Mouse (Mus musculus): ENCODE measurements around the gene Tspan3. TPM values are rescaled to one million over a fixed set of nuclear protein-coding genes. Genes with fewer than 3 reads are reported as not detected.

Tspan3 gene
- polyA plus RNA-seq, 1 experiment from 2014 or later = 491 TPM

DNA sequence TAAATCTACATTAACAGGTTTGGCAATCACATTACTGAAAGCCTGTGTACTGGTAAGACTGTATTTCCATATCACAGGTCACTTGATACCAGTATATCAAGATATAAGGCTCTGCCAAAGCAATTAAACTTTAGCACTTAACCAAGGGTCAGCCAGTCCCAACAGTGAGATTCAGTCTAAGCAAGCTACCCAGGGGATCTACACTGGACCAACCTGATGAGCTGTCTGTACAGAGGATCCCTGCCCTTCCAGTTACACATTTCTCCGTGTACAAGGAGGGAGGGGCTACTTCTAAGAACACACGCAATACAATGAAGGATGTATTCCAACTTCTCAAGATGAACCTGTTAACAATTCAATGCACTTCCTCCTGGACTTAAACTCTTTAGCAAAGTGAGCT is 7.2 kb downstream of the Tspan3 start:
- H3K4me1 ChIP-seq (ENCODE audit: insufficient read depth) = peaks cover 14% of the 10 kb centered on the region
- H3K27ac ChIP-seq (ENCODE audit: low read depth) = no peak overlapping the region
- H3K9ac ChIP-seq = no peak overlapping the region
- H3K27me3 ChIP-seq (ENCODE audit: insufficient read depth, low read length) = no peaks in the 10 kb centered on the region
- DNase-seq = no peak
- 47% methylated on average over 2 of the region's 2 CpGs for WGBS
- TF ChIP-seq CTCF (IDR thresholded peaks at IDR 0.05; ENCODE audit: low read depth) = no peak
- H3K4me2 ChIP-seq = no peak overlapping the region
- no peaks in the 10 kb centered on the region for H3K36me3 ChIP-seq (ENCODE audit: insufficient read depth)
- ATAC-seq (ENCODE audit: insufficient read depth) = no peak
- H3K9me3 ChIP-seq (ENCODE audit: low read depth, low read length) = no peaks in the 10 kb centered on the region
- H3K4me3 ChIP-seq (ENCODE audit: low read depth, low read length) = no peak overlapping the region

DNA sequence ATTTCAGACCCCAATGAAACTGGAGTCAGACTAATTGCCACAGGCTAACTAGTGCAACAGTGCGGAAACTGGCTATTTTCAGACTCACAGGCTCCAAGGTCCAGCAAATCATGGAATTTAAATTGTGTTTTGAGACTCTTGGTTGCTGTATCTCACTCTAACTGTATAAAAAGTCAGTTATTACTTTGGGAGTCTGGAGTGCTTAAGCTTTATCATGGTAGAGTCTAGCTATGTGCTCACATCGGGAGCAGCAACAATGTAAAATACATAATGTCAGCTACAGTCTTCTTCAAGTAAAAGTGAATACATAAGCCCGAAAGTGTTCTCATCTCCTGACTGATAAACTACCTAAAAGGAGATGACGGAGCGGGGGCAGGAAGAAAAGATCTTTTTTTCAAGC is 10.7 kb downstream of the Tspan3 start:
- Histone ChIP-seq H3K27ac (ENCODE audit: low read depth) (no peak overlapping the region), H3K27me3 (ENCODE audit: insufficient read depth, low read length) (no peaks in the 10 kb centered on the region), H3K36me3 (ENCODE audit: insufficient read depth) (peaks cover 5% of the 10 kb centered on the region), H3K9ac (no peak overlapping the region), H3K4me3 (ENCODE audit: low read depth, low read length) (no peak overlapping the region), H3K4me1 (ENCODE audit: insufficient read depth) (peaks cover 20% of the 10 kb centered on the region), H3K9me3 (ENCODE audit: low read depth, low read length) (no peaks in the 10 kb centered on the region), H3K4me2 (no peak overlapping the region)
- no peak for TF ChIP-seq CTCF (IDR thresholded peaks at IDR 0.05; ENCODE audit: low read depth)
- 89% methylated on average over 5 of the region's 5 CpGs for WGBS
- DNase-seq (no peak), ATAC-seq (ENCODE audit: insufficient read depth) (no peak)

DNA sequence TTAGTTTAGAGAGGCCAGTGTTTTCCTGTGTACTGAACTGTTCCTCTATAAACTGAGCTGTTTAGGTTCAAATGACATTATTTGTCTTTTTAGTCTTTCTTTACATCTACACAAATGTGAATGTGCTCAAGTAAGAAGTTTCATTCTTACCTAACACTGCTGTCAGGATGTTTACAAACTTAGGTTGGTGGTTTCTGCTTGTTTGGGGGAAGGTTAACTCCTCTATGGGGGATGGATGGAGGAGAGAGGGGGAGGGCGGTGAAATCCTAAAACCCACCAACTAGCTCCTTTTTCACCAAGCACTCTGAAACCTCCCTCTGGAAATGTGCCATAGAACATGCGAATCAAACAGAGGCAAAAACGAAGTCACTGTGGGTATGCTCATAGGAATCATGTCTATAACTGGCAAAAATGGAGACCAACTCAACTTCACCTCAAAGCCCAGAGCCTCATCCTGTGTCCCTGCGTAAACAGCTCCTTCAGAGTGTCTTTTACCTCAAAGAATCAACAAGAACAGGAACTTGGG is 12.7 kb downstream of the Tspan3 start:
- no peaks in the 10 kb centered on the region for H3K27me3 ChIP-seq (ENCODE audit: insufficient read depth, low read length)
- H3K4me1 ChIP-seq (ENCODE audit: insufficient read depth) = peaks cover 10% of the 10 kb centered on the region; the same call in 1 of the 2 replicates
- H3K9ac ChIP-seq = no peak overlapping the region; the same call in 1 of the 2 replicates
- no peak for ATAC-seq (ENCODE audit: insufficient read depth)
- no peak for TF ChIP-seq CTCF (IDR thresholded peaks at IDR 0.05; ENCODE audit: low read depth)
- peak overlapping the region; percentile 76 for H3K27ac ChIP-seq (ENCODE audit: low read depth)
- H3K4me3 ChIP-seq (ENCODE audit: low read depth, low read length) = no peak overlapping the region
- H3K4me2 ChIP-seq = peak overlapping the region; percentile 0; the same call in 1 of the 2 replicates
- H3K9me3 ChIP-seq (ENCODE audit: low read depth, low read length) = no peaks in the 10 kb centered on the region
- peaks cover 5% of the 10 kb centered on the region for H3K36me3 ChIP-seq (ENCODE audit: insufficient read depth)
- DNase-seq = peak; percentile 36
- WGBS = 44% methylated on average over 4 of the region's 4 CpGs

DNA sequence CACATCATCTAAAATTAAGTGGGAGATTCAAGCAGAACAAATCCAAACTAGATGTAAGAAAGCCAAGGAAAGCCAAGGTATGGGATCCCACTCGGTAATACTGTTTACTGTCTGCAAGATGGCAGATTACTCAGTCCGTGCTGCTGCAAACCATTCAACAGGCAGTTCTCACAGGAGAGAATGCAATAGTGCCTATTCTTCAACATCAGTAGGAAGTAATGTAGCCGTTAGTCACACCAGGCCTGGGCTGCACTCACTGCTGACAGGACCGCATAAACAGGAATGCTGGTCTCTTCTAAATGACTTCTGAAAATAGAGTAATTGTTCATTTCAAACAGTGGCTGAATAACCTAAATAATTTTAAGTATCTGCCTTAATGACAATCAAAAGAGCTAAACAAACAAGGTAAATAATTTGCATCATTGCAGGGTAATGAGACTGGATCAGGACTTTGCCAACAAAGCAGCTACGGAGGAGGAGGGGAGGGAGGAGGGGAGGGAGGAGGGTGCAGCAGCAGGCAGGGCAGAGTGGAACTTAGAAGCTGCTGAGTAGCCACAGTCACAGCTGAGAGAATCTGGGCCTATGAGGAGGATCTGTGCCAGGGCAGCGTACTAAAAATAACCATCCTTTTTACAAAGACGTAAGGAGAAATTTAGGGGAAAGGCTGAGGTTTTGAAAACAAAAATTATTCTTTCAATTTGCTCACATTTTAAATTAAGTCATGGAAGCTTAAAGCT is 13.4 kb downstream of the Tspan3 start:
- H3K4me2 ChIP-seq = peak overlapping the region; percentile 0; the same call in 1 of the 2 replicates
- H3K9ac ChIP-seq = no peak overlapping the region
- H3K36me3 ChIP-seq (ENCODE audit: insufficient read depth) = peaks cover 10% of the 10 kb centered on the region
- ATAC-seq (ENCODE audit: insufficient read depth) (peak; percentile 79), DNase-seq (peak; percentile 71)
- H3K4me3 ChIP-seq (ENCODE audit: low read depth, low read length) = no peak overlapping the region
- peak overlapping the region; percentile 76; the same call in 1 of the 2 replicates for H3K27ac ChIP-seq (ENCODE audit: low read depth)
- WGBS = 39% methylated on average over 7 of the region's 7 CpGs
- no peak for TF ChIP-seq CTCF (IDR thresholded peaks at IDR 0.05; ENCODE audit: low read depth)
- peaks cover 10% of the 10 kb centered on the region; the same call in 1 of the 2 replicates for H3K4me1 ChIP-seq (ENCODE audit: insufficient read depth)
- no peaks in the 10 kb centered on the region for H3K9me3 ChIP-seq (ENCODE audit: low read depth, low read length)
- H3K27me3 ChIP-seq (ENCODE audit: insufficient read depth, low read length) = no peaks in the 10 kb centered on the region

DNA sequence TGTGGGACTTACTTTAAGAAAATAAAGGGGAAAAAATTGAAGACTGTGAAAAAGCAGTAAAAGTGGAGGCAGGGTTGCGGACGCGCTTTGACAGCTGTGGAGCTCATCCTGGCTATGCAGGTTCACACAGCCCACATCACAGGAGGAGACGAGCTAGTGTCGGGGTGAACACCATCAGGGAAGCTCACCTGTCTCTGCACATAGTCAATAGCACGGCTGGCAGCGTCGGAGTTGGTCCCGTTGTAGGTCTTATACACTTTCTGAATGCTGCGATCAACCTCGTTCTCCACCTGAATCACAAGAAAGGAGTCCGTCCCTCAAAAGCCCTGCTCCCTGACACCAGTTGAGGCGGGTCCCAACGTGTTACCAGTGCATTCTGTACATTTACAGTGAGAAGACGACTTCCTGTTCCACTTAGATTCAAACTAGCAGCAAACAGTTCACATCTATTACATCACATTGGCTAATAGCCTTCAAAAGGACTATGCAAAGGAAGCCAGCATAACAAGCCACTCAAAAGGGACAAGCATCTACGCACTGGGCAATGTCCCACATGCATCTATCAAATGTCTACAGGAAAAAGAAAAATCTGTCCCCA is 18.9 kb downstream of the Tspan3 start:
- no peak overlapping the region for H3K27ac ChIP-seq (ENCODE audit: low read depth)
- no peaks in the 10 kb centered on the region for H3K27me3 ChIP-seq (ENCODE audit: insufficient read depth, low read length)
- no peaks in the 10 kb centered on the region for H3K4me1 ChIP-seq (ENCODE audit: insufficient read depth)
- no peak overlapping the region for H3K9ac ChIP-seq
- H3K36me3 ChIP-seq (ENCODE audit: insufficient read depth) = peaks cover 56% of the 10 kb centered on the region
- no peak for TF ChIP-seq CTCF (IDR thresholded peaks at IDR 0.05; ENCODE audit: low read depth)
- H3K4me2 ChIP-seq = no peak overlapping the region
- H3K4me3 ChIP-seq (ENCODE audit: low read depth, low read length) = no peak overlapping the region
- DNase-seq (no peak), ATAC-seq (ENCODE audit: insufficient read depth) (no peak)
- no peaks in the 10 kb centered on the region for H3K9me3 ChIP-seq (ENCODE audit: low read depth, low read length)
- WGBS = 91% methylated on average over 16 of the region's 16 CpGs

DNA sequence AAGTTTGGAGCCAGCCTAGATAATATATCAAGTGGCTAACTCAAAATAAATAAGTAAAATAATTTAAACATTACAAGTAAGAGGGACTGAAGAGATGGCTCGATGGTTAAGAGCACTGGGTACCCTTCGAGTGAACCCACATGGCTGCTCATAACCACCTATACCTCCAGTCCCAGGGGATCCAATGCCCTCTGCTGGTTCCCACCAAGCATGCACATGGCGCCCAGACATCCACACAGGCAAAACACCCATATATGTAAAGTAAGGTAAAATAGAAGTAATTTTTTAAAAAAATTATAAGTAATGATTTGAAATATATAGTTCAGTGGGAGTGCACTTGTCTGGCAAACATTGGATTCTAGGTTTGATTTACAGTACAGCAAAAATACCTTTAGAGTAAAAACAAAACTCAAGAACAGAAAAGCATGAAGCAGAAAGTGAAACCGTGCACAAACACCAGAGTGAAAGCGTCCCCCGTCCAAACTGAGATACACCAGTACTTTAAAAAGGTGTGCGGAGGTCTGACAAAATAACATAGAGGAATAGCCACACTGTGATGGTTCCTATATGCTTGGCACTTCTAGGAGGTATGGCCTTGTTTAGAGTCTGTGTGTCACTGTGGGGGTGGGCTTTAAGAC is 20.8 kb downstream of the Tspan3 start:
- Histone ChIP-seq H3K4me3 (ENCODE audit: low read depth, low read length) (no peak overlapping the region), H3K9me3 (ENCODE audit: low read depth, low read length) (no peaks in the 10 kb centered on the region), H3K9ac (no peak overlapping the region), H3K4me2 (no peak overlapping the region), H3K27ac (ENCODE audit: low read depth) (no peak overlapping the region), H3K36me3 (ENCODE audit: insufficient read depth) (peaks cover 59% of the 10 kb centered on the region), H3K4me1 (ENCODE audit: insufficient read depth) (no peaks in the 10 kb centered on the region), H3K27me3 (ENCODE audit: insufficient read depth, low read length) (no peaks in the 10 kb centered on the region)
- DNase-seq (no peak), ATAC-seq (ENCODE audit: insufficient read depth) (no peak)
- 90% methylated on average over 7 of the region's 7 CpGs for WGBS
- no peak for TF ChIP-seq CTCF (IDR thresholded peaks at IDR 0.05; ENCODE audit: low read depth)

DNA sequence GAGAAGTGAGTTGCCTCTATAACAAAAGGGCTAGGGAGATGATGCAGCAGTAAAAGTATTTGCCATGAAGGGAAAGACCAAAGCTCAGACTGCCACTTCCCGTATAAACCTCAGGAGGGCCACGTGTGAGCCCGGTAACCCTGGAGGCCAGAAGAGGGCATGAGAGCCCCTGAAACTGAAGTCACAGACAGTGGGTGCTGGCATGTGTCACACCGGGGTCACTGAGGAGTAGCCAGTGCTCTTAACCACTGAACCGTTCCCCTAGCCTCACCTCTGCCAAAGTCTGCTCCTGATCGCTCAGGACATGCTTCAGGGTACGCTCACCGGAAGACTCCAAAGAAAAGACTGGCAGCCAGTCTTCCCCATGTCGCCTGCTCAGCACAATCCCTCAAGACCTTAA is 23.5 kb downstream of the Tspan3 start:
- Histone ChIP-seq H3K4me3 (ENCODE audit: low read depth, low read length) (no peak overlapping the region), H3K4me2 (no peak overlapping the region), H3K9ac (no peak overlapping the region), H3K36me3 (ENCODE audit: insufficient read depth) (peaks cover 67% of the 10 kb centered on the region), H3K4me1 (ENCODE audit: insufficient read depth) (no peaks in the 10 kb centered on the region), H3K27me3 (ENCODE audit: insufficient read depth, low read length) (no peaks in the 10 kb centered on the region), H3K27ac (ENCODE audit: low read depth) (no peak overlapping the region), H3K9me3 (ENCODE audit: low read depth, low read length) (no peaks in the 10 kb centered on the region)
- DNase-seq = no peak
- TF ChIP-seq CTCF (IDR thresholded peaks at IDR 0.05; ENCODE audit: low read depth) = no peak
- WGBS = 86% methylated on average over 9 of the region's 9 CpGs
- no peak for ATAC-seq (ENCODE audit: insufficient read depth)
